Mouse (Mus musculus): ENCODE data around the gene Figla. TPM values are rescaled to one million over a fixed set of nuclear protein-coding genes. Genes with fewer than 3 reads are reported as not detected.

The Figla gene
- total and polyA plus RNA-seq, 2 experiments = not detected

GRCm38 (mm10) chr6:86058475-86058874 lies 42.5 kb downstream of the Figla start:
- H3K36me3 ChIP-seq (ENCODE audit: control insufficient read depth, insufficient read depth, low read length) = no peaks in the 10 kb centered on the region
- TF ChIP-seq CTCF (IDR thresholded peaks at IDR 0.05; ENCODE audit: low read depth, low read length) (no peak), POLR2A (IDR thresholded peaks at IDR 0.05; ENCODE audit: extremely low read depth, insufficient read depth, low read length) (no peak)
- no peaks in the 10 kb centered on the region for H3K79me2 ChIP-seq (ENCODE audit: control insufficient read depth, insufficient read depth, low read length)
- no peak for DNase-seq (ENCODE audit: extremely low read depth, low read depth, low spot score)
- no peak overlapping the region for H3K9ac ChIP-seq (ENCODE audit: low read depth, low read length)
- WGBS = 0% methylated on average over 1 of the region's 1 CpGs
- H3K4me1 ChIP-seq (ENCODE audit: control insufficient read depth, insufficient read depth, low read length) = no peaks in the 10 kb centered on the region
- no peak overlapping the region for H3K27ac ChIP-seq (replicated peaks; ENCODE audit: insufficient read depth, low read depth, low read length)
- no peaks in the 10 kb centered on the region for H3K27me3 ChIP-seq (ENCODE audit: control insufficient read depth, insufficient read depth, low read length)
- H3K4me3 ChIP-seq (ENCODE audit: insufficient read depth, low read depth, low read length) = no peak overlapping the region

DNA sequence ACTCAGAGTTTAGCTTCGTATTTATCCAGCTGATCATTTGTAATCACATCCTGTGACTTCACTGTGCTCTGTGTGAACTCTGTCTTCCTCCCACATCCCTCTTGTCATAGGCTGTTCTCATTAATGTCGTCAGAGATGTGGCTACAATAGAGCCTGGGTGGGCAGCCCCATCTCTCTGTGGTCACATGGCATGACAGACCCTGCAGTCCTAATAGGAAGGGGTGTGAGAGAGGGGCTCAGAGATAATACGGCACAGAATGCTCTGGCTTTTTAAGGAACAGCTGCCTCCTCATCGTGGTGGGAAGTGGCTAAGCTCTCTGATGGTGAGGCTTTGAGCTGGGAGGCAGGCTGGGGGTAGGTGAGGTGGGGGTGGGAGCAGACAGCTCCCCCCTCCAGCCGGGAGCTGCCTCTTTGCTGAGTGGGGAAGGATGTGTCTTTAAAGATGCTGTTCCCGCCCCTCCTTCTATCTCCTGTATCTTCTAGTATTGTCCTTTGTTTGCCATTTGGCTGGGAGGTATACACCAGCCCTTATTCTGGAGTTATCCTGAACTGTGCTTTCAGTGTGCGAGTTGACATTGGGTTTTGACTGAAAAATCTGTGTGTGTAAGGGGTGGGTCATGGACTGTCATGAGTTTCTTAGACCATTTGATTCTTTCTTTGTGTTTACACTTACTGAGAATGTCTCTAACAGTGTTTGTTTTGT lies 43.3 kb downstream of the Figla start:
- DNase-seq (ENCODE audit: extremely low read depth, low read depth, low spot score) = no peak
- Histone ChIP-seq H3K4me3 (ENCODE audit: insufficient read depth, low read depth, low read length) (no peak overlapping the region), H3K27ac (replicated peaks; ENCODE audit: insufficient read depth, low read depth, low read length) (no peak overlapping the region), H3K27me3 (ENCODE audit: control insufficient read depth, insufficient read depth, low read length) (no peaks in the 10 kb centered on the region), H3K4me1 (ENCODE audit: control insufficient read depth, insufficient read depth, low read length) (no peaks in the 10 kb centered on the region), H3K9ac (ENCODE audit: low read depth, low read length) (no peak overlapping the region), H3K79me2 (ENCODE audit: control insufficient read depth, insufficient read depth, low read length) (no peaks in the 10 kb centered on the region), H3K36me3 (ENCODE audit: control insufficient read depth, insufficient read depth, low read length) (no peaks in the 10 kb centered on the region)
- WGBS = 43% methylated on average over 7 of the region's 7 CpGs
- no peak for TF ChIP-seq CTCF (IDR thresholded peaks at IDR 0.05; ENCODE audit: low read depth, low read length)
- TF ChIP-seq POLR2A (IDR thresholded peaks at IDR 0.05; ENCODE audit: extremely low read depth, insufficient read depth, low read length) = no peak

DNA sequence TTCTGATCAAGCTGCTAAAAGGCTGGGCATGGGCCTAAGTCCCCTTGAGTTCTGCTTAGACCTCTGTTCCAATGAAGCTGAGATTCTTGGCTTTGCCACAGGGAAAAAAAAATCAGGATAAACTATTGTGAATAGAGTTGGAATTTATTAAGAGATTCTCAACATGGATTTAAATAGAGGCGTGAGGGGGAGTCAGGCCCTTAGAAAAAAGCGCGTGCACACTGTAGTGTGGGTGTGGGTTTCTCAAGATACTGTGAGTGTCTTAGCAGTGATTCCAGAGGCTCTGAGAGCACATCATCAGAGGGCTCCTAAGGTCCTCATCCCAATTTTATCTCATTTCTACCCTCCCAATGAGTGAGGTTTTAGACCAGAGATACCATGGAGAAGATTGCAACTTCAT lies 44.2 kb downstream of the Figla start:
- H3K36me3 ChIP-seq (ENCODE audit: control insufficient read depth, insufficient read depth, low read length) = no peaks in the 10 kb centered on the region
- no peaks in the 10 kb centered on the region for H3K79me2 ChIP-seq (ENCODE audit: control insufficient read depth, insufficient read depth, low read length)
- TF ChIP-seq CTCF (IDR thresholded peaks at IDR 0.05; ENCODE audit: low read depth, low read length) (no peak), POLR2A (IDR thresholded peaks at IDR 0.05; ENCODE audit: extremely low read depth, insufficient read depth, low read length) (no peak)
- no peak overlapping the region for H3K4me3 ChIP-seq (ENCODE audit: insufficient read depth, low read depth, low read length)
- no peak overlapping the region for H3K9ac ChIP-seq (ENCODE audit: low read depth, low read length)
- no peaks in the 10 kb centered on the region for H3K27me3 ChIP-seq (ENCODE audit: control insufficient read depth, insufficient read depth, low read length)
- no peak overlapping the region for H3K27ac ChIP-seq (replicated peaks; ENCODE audit: insufficient read depth, low read depth, low read length)
- WGBS = 96% methylated on average over 3 of the region's 3 CpGs
- H3K4me1 ChIP-seq (ENCODE audit: control insufficient read depth, insufficient read depth, low read length) = no peaks in the 10 kb centered on the region
- DNase-seq (ENCODE audit: extremely low read depth, low read depth, low spot score) = no peak

DNA sequence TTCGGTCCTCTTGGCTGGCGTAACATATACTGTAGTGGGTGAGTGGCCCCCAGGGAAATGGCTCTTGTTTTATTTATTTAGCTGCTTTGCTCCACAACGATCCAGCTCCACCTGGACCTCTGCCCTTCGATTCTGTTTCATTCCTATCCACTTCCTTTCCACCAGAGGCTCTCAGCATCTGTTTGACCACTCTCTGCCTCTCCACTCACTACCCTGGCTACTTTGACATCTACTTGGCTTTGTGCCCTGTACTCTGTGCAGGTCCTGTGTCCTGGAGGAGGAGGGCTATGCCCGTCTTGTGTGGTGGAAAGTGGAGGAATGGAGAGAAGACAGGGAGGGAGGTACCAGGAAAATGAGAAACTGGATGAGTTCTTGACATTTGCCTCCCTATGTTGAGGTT lies 46.3 kb downstream of the Figla start:
- Histone ChIP-seq H3K9ac (ENCODE audit: low read depth, low read length) (no peak overlapping the region), H3K4me1 (ENCODE audit: control insufficient read depth, insufficient read depth, low read length) (no peaks in the 10 kb centered on the region), H3K27me3 (ENCODE audit: control insufficient read depth, insufficient read depth, low read length) (no peaks in the 10 kb centered on the region), H3K36me3 (ENCODE audit: control insufficient read depth, insufficient read depth, low read length) (no peaks in the 10 kb centered on the region), H3K4me3 (ENCODE audit: insufficient read depth, low read depth, low read length) (no peak overlapping the region), H3K27ac (replicated peaks; ENCODE audit: insufficient read depth, low read depth, low read length) (no peak overlapping the region), H3K79me2 (ENCODE audit: control insufficient read depth, insufficient read depth, low read length) (no peaks in the 10 kb centered on the region)
- TF ChIP-seq POLR2A (IDR thresholded peaks at IDR 0.05; ENCODE audit: extremely low read depth, insufficient read depth, low read length) = no peak
- no peak for TF ChIP-seq CTCF (IDR thresholded peaks at IDR 0.05; ENCODE audit: low read depth, low read length)
- no peak for DNase-seq (ENCODE audit: extremely low read depth, low read depth, low spot score)
- 63% methylated on average over 5 of the region's 5 CpGs for WGBS

DNA sequence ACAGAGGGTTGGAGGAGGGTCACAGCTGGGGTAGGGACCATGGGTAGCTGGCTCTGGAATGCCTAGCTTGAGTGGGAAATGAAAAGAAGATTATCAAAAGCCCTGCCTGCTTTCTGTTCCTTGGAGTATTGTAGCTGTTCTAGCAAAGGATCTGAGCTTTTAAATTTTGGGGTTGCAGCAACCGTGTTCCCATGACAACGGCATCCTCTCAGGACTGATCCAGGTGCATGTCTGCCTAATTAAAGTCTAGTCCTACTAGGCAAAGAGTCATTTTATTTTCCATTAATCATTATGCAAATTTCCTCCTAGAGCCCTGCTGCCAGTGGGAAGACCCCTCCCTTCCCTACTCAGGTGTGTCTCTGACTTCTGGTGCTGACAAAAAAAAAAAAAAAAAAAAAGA lies 46.7 kb downstream of the Figla start:
- no peak overlapping the region for H3K9ac ChIP-seq (ENCODE audit: low read depth, low read length)
- no peaks in the 10 kb centered on the region for H3K4me1 ChIP-seq (ENCODE audit: control insufficient read depth, insufficient read depth, low read length)
- H3K4me3 ChIP-seq (ENCODE audit: insufficient read depth, low read depth, low read length) = no peak overlapping the region
- 84% methylated on average over 2 of the region's 2 CpGs for WGBS
- no peak overlapping the region for H3K27ac ChIP-seq (replicated peaks; ENCODE audit: insufficient read depth, low read depth, low read length)
- no peaks in the 10 kb centered on the region for H3K79me2 ChIP-seq (ENCODE audit: control insufficient read depth, insufficient read depth, low read length)
- no peak for TF ChIP-seq CTCF (IDR thresholded peaks at IDR 0.05; ENCODE audit: low read depth, low read length)
- TF ChIP-seq POLR2A (IDR thresholded peaks at IDR 0.05; ENCODE audit: extremely low read depth, insufficient read depth, low read length) = no peak
- no peak for DNase-seq (ENCODE audit: extremely low read depth, low read depth, low spot score)
- H3K27me3 ChIP-seq (ENCODE audit: control insufficient read depth, insufficient read depth, low read length) = no peaks in the 10 kb centered on the region
- H3K36me3 ChIP-seq (ENCODE audit: control insufficient read depth, insufficient read depth, low read length) = no peaks in the 10 kb centered on the region

DNA sequence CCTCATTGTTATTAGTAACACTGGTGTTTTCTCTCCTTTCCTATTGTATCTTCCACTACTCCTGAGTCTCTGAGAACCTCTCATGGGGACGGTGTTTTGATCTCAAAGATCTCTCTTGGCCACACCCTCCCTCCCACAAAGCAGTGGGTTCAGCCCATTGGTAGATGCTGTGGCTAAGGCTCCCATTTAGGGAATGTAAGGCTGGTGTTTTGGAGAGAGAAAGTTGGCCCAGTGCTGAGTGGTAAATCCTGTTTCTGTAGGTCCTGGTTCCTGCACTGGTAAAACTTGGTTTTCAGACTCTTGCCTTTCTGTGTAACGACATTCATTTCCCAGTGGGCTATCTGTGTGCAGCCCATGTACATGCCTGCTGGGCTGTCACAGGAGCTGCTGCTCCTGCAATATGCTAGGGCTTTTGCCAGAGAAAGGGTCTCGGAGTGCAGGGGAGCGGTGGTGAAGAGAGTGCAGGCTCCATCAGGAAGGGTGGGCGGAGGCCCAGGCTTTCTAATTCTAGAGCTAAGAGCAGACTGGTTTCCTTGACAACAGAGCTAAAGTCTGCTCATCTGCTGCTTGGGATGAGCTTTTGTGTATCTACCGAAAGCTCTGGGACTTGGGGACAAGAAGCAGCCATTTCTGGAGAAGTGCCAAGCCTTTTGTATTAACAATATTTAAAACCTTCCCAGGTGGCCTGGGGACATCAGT lies 48.5 kb downstream of the Figla start:
- TF ChIP-seq POLR2A (IDR thresholded peaks at IDR 0.05; ENCODE audit: extremely low read depth, insufficient read depth, low read length) (no peak), CTCF (IDR thresholded peaks at IDR 0.05; ENCODE audit: low read depth, low read length) (no peak)
- no peak overlapping the region for H3K9ac ChIP-seq (ENCODE audit: low read depth, low read length)
- H3K4me3 ChIP-seq (ENCODE audit: insufficient read depth, low read depth, low read length) = no peak overlapping the region
- no peak for DNase-seq (ENCODE audit: extremely low read depth, low read depth, low spot score)
- no peaks in the 10 kb centered on the region for H3K79me2 ChIP-seq (ENCODE audit: control insufficient read depth, insufficient read depth, low read length)
- H3K27me3 ChIP-seq (ENCODE audit: control insufficient read depth, insufficient read depth, low read length) = no peaks in the 10 kb centered on the region
- H3K36me3 ChIP-seq (ENCODE audit: control insufficient read depth, insufficient read depth, low read length) = no peaks in the 10 kb centered on the region
- 78% methylated on average over 6 of the region's 6 CpGs for WGBS
- no peak overlapping the region for H3K27ac ChIP-seq (replicated peaks; ENCODE audit: insufficient read depth, low read depth, low read length)
- H3K4me1 ChIP-seq (ENCODE audit: control insufficient read depth, insufficient read depth, low read length) = no peaks in the 10 kb centered on the region

All from liver, adult 2 months (tissue).